ENCODE assay signal across 22 mouse cellular contexts in the genomic region with DNA sequence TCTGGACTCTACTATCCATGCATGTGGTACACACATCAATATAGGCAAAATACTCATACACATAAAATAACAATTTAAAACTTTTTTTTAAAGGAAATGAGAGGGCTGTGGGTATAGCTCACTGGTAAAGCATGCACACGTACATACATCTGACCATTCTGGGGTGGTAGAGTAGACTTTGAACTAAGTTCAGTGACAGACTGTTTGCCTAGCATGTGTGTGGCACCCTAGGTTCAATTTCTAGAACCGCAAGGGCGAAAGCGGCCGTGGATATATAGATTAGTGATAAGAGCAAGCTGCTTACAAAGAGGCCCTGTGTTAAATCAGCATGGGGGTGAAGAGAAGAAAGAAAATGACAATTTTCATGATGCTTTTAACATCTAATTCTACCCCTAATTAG. TPM values are rescaled to one million over a fixed set of nuclear protein-coding genes. Genes with fewer than 3 reads are reported as not detected.
"Had no signal": no experiment of that assay in that cellular context is flagged by ENCODE, and none has a peak within 500 bp of the region (broad histone marks: within the 10 kb centered on the region; RNA-seq: fewer than 3 reads in every experiment).

No protein-coding gene starts in this region.

- H3K4me2 ChIP-seq: lung, embryonic 14.5 days; midbrain, embryonic 11.5 days; midbrain, embryonic 13.5 days; midbrain, embryonic 15.5 days; neural tube, embryonic 12.5 days; stomach, embryonic 15.5 days had no signal

- H3K4me1 ChIP-seq: megakaryocyte, embryonic 14.5 days; midbrain, embryonic 13.5 days; midbrain, embryonic 15.5 days; neural tube, embryonic 12.5 days; stomach, embryonic 15.5 days had no signal

- H3K4me3 ChIP-seq: megakaryocyte, embryonic 14.5 days; midbrain, embryonic 13.5 days; midbrain, embryonic 15.5 days; neural tube, embryonic 12.5 days; stomach, embryonic 15.5 days had no signal

- H3K9me3 ChIP-seq: megakaryocyte, embryonic 14.5 days; midbrain, embryonic 13.5 days; midbrain, embryonic 15.5 days; neural tube, embryonic 12.5 days; stomach, embryonic 15.5 days had no signal

- H3K27me3 ChIP-seq: megakaryocyte, embryonic 14.5 days; midbrain, embryonic 13.5 days; midbrain, embryonic 15.5 days; neural tube, embryonic 12.5 days; stomach, embryonic 15.5 days had no signal

- H3K27ac ChIP-seq: liver, embryonic 14.5 days; macrophage; midbrain, embryonic 13.5 days; midbrain, embryonic 15.5 days; neural tube, embryonic 12.5 days; stomach, embryonic 15.5 days had no signal

- ATAC-seq: midbrain, embryonic 13.5 days; midbrain, embryonic 15.5 days had no signal

- H3K9ac ChIP-seq: liver, embryonic 14.5 days; lung, embryonic 14.5 days; midbrain, embryonic 13.5 days; midbrain, embryonic 15.5 days; neural tube, embryonic 12.5 days; stomach, embryonic 15.5 days had no signal

- DNase-seq: lung, adult 18-20 months; lung, embryonic 14.5 days; lung, postnatal 10 days; retina, postnatal 1 day; right cerebral cortex, adult 18-20 months; right cerebral cortex, postnatal 14 days; thymus, adult 2 months; thymus, postnatal 25 days; thymus, postnatal 4 days had no signal

RNA-seq across cellular contexts. Expression of a gene that starts 27.8 kb away (rescaled TPM):
- polyA plus RNA-seq: liver, embryonic 14.5 days; liver, embryonic 16.5 days; lung, embryonic 14.5 days; lung, embryonic 16.5 days; macrophage; midbrain, embryonic 11.5 days; midbrain, embryonic 13.5 days; midbrain, embryonic 15.5 days; midbrain, postnatal 0 days; neural tube, embryonic 12.5 days; neural tube, embryonic 14.5 days; spleen, adult 2 months; stomach, embryonic 15.5 days had no signal
